Mouse (Mus musculus): ENCODE measurements around the gene Tubb4b.
"Not testable (repeated sequence)": the region's sequence is repeated elsewhere in the genome, so short reads cannot be mapped to it uniquely, and the experiment has no call there.

Tubb4b gene

DNA sequence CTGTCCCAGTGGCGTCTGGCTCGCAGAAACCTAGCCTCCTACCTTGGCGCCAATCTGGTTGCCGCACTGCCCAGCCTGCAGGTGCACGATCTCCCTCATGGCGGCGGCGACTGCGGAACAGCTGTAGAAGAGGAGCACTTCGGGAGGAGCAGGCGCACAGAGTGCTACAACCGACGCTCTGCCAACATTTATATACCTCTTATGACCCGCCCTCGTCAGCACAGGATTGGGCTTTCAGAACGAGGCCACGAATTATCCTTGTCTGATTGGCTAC lies at the start of gene Tubb4b:
Gene Tubb4b (minus strand): TSS at position 211 of the 274 bp plus-strand sequence.
- DNase-seq: no peak

DNA sequence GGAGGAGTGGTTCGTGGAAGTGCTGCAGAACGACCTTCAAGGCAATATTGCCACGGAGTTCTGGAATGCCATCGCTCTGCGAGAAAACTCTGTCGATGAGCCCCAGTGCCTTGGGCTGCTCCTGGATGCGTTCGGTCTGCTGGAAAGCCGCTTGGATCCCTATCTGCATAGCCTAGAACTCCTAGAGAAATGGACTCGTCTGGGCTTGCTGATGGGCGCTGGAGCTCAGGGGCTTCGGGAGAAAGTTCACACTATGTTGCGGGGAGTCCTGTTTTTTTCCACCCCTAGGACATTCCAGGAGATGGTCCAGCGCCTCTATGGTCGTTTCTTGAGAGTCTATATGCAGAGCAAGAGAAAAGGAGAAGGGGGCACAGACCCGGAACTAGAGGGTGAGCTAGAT lies 48.5 kb upstream of the Tubb4b start:
- DNase-seq: no peak

DNA sequence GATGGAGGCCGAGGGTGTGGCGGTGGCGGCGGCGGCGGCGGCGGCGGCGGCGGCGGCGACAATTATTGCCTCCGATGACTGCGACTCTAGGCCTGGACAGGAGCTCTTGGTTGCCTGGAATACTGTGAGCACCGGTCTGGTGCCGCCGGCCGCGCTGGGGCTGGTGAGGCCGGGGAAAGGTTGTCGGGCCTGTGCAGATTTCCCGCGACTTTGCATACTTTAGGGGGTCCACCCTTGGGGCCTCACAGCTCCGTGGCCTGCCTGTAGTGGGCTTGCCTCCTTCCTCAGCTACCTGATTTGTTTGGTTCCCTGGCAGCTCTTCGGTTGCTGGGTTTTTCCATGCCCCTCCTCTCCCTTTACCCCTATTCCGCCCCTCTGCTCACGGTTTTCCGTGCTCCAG lies 48.0 kb upstream of the Tubb4b start:
- no peak for DNase-seq

DNA sequence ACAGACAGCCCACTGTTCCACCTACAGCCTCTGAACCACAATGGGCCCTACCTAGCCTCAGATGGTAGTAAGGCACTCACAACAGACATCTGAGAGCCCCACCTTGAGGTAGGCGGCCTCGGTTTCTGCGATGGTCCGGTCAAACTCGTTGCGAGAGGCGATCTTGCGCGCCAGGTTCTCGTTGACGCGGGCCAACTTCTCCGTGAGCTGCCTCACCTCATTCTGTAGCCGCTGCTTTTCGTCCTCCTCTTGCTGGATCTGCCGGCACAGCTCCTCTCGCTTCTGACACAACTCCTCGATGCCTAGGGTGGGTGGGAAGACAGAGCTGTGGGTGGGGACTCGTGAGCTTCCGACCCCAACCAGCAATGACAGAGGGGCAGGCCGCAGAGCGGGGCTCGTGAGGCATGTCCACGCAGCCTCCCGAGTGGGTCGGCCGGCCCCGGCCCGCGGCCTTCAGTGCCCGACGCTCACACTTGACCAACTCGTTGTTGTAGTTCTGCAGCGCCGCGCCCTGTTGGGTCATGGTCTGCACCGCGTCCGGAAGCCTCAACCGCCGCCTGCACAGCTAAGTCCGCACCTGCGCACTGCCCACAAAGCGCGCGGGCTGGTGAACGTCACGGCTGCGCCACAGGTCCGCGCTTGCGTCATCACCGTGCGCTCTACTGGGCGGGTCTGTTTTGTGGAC lies 47.5 kb upstream of the Tubb4b start, which contains the start of the genes Ssna1 and Anapc2:
Gene Ssna1 (minus strand): TSS at position 612 of the 685 bp plus-strand sequence.
Gene Anapc2 (plus strand): TSS at position 652 of the 685 bp plus-strand sequence.
- DNase-seq: peak; percentile 97

DNA sequence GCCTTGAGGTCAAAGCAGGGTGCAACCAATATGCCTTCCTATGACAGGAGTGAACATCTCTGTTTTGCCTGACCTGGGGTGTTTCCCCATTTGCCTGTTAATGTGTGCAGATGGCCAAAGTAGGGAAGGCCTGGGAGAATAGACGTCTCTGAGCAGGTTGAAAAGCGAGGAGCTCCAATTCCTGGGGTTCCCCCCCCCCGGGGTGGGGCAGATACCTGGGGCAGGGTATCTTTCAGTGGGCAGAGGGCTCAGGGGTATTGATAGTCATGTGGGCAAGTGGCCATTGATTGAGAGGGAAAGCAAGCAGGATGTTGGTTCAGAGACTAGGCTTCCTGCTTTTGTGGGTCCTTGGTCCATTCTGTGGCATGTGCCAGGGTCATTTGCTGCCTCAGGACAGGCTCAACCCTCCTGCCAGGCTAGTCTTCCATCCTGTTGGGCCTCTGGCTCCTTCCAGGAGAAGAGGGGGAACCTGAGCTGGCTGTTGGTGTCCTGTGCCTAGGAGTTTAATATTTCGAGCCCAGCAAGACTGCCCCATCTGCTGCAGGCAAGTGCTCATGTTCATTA lies 43.3 kb upstream of the Tubb4b start:
- peak; percentile 72 for DNase-seq

DNA sequence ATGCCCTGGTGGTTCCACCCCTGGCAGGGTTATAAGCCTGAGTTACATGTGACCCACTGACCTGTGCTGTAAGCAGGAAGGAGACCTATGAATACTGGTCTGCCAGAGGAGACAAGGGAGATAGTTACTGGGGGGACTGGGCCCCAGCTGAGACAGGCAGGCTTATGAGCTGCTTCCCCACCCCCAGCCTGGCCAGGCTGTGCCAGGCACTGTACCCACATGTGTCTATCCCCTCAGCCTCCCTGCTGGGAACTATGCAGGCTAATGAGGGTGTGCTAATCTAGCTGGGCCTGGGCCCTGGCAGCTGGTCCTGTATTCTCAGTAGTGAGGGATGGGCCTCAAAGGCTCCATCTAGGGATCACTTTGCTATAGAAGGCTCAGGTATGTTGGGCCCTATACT lies 42.7 kb upstream of the Tubb4b start:
- peak; percentile 81 for DNase-seq

DNA sequence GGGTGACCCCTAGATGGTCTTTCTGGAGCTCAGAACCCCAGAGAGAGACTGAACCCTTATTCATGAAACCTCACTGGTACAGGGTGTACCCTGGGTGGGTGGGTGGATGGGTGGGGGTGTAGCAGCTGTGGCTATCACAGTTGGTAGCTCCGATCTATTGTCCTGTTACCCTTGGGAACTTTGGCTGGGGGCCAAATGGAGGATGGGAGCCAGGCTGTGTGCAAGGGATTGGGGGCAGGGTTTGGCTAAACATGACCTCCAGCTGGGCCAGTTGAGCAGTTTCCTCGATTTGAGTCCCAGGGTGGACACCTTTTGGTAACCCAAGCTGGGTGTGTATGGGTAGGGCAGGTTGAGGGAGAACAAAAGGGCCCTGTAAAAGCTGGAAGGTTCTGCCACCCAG lies 42.2 kb upstream of the Tubb4b start:
- DNase-seq: peak; percentile 88

DNA sequence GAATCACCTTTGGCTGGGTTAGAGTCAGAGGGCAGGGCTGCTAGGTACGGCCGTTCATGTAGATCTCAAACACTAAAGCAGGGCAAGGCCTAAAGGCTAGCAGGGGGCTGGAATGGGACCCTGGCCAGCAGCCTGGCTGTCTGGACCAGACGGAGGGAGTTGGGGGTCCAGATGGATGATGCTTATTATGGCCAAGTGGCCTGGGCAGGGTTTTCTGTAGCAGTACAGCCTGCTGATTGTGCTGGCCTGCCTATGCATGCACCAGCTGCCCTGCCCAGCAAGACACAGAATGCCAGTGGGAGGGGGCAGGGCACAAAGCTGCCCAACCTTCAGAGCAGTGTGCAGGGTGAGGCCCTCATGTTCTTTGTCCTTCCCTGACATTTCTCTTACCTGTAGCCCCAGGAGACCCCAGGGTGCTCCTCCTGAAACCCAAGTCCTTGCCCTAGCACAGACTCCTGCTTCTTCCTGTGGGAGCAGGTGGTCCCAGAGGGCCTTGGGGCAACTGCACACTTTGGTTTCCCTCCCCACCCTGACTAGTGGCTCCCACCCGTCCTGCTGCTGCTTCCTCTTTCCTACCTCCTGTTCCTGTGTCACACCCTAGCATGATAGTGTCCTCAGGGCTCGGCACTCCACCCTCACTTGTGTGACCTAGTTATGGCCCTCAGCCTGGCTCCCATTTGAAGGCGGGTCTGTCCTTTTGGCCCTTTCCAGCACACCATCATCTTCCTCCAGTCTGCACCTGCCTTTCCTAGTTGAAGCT lies 41.6 kb upstream of the Tubb4b start:
- DNase-seq: peak; percentile 99

DNA sequence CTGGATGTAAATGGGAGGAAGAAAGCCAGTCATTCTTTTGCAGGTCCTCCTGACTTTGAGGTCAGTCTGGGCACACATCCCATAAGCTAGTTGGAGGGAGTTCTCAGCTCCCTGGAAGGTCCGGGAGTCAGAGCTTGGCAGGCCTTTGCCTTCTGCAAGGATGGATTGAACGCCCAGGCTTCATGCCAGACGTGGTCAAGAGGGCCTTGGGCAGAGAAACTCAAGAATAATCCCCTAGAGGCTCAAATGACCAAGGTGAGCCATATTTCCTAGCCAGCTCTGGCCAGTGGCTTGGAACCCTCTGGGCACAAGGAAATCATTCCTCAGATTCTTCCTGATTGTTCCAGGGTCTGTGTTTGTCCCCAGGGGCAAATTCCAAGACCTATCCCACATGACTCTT lies 40.3 kb upstream of the Tubb4b start:
- DNase-seq: peak; percentile 95

DNA sequence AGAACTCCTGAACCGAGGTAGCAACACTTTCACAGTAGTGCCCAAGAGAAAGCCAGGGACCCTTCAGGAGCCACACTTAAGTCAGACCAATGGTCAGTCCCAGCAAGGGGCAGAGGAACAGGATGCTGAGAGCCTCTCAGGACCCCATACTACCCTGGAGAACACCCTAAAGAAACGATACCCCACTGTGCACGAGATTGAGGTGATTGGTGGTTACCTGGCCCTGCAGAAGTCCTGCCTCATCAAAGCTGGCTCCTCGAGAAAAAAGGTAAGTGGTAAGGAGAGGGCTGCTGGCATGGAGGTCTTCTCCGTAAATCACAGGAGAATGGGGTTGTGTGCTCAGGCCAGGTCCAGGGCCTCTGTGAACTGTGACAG lies 39.8 kb upstream of the Tubb4b start:
- DNase-seq: peak; percentile 67

DNA sequence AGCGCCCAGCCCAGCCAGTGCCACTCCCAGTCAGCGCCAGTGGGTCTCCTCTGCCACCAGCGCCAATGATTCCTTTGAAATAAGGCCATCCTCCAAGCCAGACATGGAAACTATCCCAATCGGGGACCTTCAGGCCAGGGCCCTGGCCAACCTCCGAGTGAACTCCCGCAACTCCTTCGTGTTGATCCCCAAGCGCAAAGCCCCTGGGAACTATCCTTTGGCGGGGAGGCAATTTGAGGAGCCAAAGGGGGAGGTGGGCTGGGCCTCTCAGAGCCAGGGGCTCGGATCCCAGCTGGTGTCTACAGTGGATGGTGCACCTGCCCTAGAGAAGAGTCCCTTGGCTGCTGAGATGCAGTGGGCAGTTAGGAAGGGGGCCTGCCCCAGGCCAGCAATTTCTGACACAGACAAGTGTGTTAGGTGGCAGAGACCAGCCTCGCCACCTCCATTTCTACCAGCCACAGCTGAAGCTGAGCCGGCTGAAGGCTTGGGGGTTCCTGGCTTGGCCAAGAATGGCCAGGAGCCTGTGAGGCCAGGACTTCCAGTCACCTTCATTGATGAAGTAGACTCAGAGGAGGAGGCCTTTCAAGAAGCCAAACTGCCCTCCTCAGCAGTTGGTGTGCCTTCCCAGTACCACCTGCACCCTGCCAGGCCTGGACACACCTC lies 39.3 kb upstream of the Tubb4b start:
- peak; percentile 79 for DNase-seq

DNA sequence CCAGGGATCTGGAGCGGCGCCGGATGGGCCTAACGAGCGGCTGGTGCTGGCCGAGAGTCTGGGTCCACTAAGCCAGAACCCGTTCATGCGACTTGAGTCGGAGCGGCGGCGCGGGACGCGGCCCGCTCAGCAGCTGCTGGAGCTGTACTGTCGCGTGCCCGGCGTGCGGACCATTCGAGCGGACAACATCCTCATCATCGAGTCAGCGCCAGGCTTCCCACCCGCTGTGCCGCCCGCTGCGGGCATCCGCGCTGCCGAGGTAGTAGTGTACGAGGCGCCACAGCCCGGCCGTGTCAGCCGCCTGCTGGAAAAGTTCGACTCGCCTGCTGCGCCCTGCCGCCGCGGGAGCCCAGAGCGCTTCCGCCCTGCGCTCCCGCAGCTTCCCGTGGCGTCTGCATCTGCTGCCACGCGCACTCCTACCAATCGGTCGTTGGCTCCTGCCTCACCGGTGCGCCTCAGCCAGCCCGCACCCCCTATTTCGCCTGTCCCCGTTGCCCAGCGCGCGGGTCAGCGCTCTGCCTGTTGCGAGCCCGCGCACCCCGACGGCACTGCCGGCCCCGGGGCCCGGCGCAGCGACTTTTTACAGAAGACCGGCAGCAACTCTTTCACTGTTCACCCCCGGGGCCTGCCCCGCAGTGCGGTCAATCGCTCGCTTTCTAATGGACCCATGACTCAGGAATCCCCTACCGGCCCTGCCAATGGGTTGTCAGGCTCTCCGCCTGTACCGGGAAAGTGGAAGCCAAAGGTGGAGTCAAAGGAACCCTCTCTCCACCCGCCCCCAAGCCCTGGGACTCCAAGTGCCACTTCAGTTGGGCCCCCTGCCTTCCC lies 38.5 kb upstream of the Tubb4b start:
- DNase-seq: peak; percentile 87

DNA sequence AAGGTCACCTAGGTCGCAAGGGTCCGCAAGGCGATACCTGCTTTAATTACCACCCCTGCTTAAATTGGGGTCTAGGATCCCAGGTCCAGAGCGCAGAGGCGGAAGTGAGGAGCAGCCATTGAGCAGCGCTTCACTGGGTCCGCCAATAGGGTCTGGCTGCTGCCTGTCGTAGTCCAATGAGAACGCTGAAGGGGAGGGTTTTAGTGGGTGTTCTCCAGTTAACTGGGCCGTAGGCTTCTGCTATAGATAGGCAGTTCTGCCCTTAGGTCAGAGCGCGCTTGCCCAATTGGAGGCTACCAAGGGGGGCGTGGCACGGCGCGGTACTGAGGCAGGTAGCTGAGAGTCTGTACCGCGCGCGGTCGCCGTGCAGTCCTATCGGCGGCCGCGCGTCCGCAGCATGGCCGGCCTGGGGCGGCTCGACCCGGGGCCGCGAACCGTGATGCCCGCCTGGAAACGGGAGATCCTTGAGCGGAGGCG lies 37.8 kb upstream of the Tubb4b start, which contains the start of gene Tprn:
Gene Tprn (plus strand): TSS at position 328 of the 477 bp plus-strand sequence.
- peak; percentile 99 for DNase-seq

DNA sequence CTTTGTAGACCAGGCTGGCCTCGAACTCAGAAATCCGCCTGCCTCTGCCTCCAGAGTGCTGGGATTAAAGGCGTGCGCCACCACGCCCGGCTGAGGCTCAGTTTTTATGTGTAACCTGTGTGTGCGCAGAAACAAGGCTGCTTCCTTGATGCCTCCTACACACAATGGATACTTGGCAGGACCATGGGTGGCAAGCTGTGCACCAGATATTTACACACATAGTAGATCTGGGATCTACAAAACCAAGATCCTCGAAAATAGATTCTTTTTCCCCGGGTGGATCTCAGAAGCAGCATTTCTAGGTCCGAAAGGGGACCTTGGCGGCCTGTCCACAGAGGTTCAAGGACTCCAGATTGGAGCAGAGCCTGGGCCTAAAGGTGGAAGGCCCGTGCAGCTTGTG lies 37.4 kb upstream of the Tubb4b start:
- DNase-seq: no peak

DNA sequence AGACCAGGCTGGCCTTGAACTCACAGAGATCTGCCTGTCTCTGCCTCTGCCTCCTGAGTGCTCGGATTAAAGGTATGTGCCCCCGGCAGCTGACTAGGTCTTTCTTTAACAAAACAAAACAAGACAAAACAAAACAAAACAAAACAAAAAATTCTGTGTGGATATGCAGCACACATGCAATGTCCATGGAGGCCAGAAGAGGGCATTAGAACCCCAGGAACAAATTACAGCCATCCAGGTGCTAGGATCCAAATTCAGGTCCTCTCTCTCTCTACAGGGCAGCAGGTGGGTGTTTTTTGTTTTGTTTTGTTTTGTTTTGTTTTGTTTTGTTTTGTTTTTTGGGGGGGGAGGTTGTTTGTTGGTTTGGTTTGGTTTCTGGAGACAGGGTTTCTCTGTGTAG lies 34.4 kb upstream of the Tubb4b start:
- DNase-seq: no peak

DNA sequence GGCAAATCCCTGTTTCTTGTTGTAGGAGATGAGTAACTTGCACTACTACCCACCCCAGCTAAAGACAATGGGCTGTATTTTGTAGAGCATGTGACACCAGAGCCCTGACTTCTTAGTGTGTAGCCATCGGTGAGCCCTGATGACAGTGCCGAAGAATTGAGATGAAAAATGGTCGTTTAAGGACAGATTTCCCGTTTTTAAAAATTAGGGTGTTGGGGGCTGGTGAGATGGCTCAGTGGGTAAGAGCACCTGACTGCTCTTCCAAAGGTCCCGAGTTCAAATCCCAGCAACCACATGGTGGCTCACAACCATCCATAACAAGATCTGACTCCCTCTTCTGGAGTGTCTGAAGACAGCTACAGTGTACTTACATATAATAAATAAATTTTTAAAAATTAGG lies 32.7 kb upstream of the Tubb4b start:
- DNase-seq: not testable (repeated sequence)

DNA sequence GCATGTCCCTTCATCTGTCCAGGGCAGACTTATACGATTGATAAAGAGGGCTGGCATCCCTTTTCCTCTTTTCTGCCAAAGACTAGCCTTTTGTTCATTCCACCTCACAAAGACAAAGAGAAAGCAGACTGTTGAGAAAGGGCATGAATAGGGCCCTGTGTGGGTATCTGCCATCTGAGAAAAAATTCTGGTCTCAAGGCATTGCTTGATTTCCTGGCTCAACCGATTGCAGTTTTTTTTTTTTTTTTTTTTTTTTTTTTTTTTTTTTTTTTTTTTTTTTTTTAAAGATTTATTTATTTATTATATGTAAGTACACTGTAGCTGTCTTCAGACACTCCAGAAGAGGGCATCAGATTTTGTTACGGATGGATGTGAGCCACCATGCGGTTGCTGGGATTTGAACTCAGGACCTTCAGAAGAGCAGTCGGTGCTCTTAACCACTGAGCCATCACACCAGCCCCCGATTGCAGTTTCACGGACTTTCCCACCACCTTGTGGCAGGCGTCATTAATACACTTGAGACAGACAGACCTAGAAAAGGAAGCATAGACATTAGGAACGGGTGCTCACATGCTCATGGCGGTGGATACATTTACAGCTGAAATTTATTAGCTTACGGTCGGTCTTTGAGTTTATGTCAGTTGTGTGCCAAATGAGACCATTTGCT lies 32.1 kb upstream of the Tubb4b start:
- not testable (repeated sequence) for DNase-seq

DNA sequence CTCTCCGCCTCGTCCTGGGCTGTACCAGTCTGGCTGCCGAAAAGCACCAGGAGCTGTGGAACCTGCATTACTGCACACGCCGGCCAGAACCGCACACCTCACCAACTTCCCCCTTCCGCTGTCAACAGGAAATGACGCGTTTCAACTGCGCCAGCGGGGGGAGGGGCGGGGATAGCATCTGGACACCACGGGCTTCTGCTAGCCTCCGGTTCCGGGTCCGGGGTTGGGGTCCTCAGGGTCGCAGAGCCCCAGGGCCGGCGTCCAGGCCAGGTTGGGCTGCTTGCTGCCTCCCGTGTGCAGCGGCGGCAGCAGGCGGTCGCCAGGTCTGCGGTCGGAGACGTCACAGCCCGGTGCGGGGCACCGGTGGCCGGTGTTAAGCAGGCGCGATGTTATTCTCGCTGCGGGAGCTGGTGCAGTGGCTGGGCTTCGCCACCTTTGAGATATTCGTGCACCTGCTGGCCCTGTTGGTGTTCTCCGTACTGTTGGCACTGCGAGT lies 30.8 kb upstream of the Tubb4b start, which contains the start of gene Tmem203:
Gene Tmem203 (plus strand): TSS at position 156 of the 496 bp plus-strand sequence.
- peak; percentile 86 for DNase-seq

DNA sequence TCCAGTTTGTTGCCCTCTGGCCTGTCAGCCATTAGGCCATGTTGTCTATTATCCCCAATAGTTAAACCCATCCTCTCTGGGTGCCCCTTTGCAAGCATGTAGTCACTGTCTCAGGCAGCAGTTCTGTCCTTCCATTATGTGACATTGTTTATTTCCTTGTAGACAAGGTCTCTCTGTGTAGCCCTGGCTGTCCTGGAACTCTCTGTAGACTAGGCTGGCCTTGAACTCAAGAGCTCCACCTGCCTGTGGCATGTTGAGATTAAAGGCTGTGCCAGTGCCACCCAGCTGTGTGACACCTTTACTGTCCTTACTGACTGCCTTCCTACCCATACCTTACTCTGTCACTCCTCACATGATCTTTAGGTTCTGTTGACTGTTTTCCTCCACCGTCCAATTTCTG lies 27.8 kb upstream of the Tubb4b start:
- DNase-seq: no peak

DNA sequence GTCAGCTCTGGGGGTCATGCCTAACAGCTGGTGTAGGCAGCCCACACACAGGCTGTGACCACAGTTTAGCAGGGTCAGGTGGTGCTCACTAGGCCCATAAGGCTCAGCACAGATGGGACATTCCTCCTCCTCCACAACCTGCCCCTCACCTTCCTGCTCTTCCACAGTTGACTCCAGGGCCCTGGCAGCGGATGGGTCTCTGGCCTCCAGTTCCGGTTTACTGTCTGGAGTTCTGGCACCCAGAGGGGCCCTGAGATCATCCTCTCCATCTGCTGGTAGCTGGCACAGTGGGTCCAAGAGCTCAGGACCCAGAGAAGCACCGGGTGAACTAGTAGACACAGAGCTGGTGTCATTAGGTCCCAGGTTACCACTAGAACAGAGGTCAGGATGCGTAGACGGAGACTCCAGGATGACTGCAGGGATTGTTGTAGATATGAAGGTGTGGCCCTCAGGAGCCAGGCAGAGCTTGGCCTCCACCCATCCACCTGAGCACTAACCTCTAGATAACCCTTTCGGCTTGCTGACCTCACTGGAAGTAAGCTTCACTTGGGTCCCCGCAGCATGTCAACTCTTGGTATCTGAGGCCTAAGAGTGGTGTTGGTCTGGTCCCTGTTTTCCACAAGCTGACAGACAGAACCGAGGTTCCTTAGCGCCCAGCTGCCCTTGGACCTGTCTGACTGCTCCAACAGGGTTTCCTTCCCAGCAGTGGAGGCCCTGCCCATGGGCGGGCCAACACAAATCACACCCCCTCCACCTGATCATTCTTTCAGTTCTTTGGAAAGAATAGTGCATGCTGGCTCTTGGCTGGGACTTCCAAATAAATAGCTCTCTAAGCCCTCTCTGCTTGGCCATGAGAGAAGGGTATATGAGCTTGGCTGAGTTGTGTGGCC lies 21.9 kb upstream of the Tubb4b start, which contains the start of gene AL732309.1:
Gene AL732309.1 (minus strand): TSS at position 681 of the 890 bp plus-strand sequence.
- peak; percentile 80 for DNase-seq

Measured in cerebellum, adult 9-11 months (tissue).